Mouse (Mus musculus) heart, embryonic 15.5 days (tissue): Measurements from ENCODE around the gene Dlst. TPM values are rescaled to one million over a fixed set of nuclear protein-coding genes. Genes with fewer than 3 reads are reported as not detected.

Source experiments
- ATAC-seq: fragments of 200-750 bp; cut with Nextera tagmentation; replicated peaks from 2 replicates; pipeline ENCODE4 v1.8.0; 2017; ENCODE audit warnings: low read depth, moderate TSS enrichment; ENCODE audit not compliant: insufficient number of reproducible peaks, insufficient read depth, low FRiP score
- H3K27ac ChIP-seq: fragments of 300-500 bp; sonication (generic); 2 replicates; pipeline ENCODE4 v1.5.1; 2015; ENCODE audit warnings: mild to moderate bottlenecking, inconsistent platforms
- H3K27me3 ChIP-seq: fragments of 300-500 bp; sonication (generic); 2 replicates; pipeline ENCODE4 v1.6.1; 2015; ENCODE audit warnings: inconsistent platforms
- H3K36me3 ChIP-seq: fragments of 300-500 bp; sonication (generic); 2 replicates; pipeline ENCODE4 v1.6.1; 2015; ENCODE audit warnings: mild to moderate bottlenecking, inconsistent platforms
- H3K4me1 ChIP-seq: fragments of 300-500 bp; sonication (generic); replicated peaks from 2 replicates; pipeline ENCODE4 v1.6.1; 2015; ENCODE audit warnings: inconsistent platforms
- H3K4me2 ChIP-seq: fragments of 300-500 bp; sonication (generic); 2 replicates; pipeline ENCODE4 v1.6.1; 2015; ENCODE audit warnings: inconsistent platforms, mild to moderate bottlenecking, moderate library complexity
- H3K4me3 ChIP-seq: fragments of 300-500 bp; sonication (generic); 2 replicates; pipeline ENCODE4 v1.5.1; 2015; ENCODE audit warnings: mild to moderate bottlenecking, inconsistent platforms
- H3K9ac ChIP-seq: fragments of 300-500 bp; sonication (generic); 2 replicates; pipeline ENCODE4 v1.6.1; 2015; ENCODE audit warnings: mild to moderate bottlenecking, inconsistent platforms
- H3K9me3 ChIP-seq: fragments of 300-500 bp; sonication (generic); replicated peaks from 2 replicates; pipeline ENCODE4 v1.6.1; 2016; ENCODE audit warnings: inconsistent platforms
- WGBS: fragments of 180-500 bp; shearing (Covaris S2); methylation state at CpG from one replicate; pipeline ENCODE4 v1.1.7; 2015; ENCODE audit warnings: mixed read lengths; 5-methylcytosine and 5-hydroxymethylcytosine counted together
- polyA plus RNA-seq: library from polyadenylated mRNA; unstranded; fragments of >200 nt; fragmentation: Nextera tagmentation; extraction: Ambion mirVana; gene quantifications from 2 replicates; pipeline ENCODE4 v1.2.1, GENCODE M21; 2015

Gene Dlst
- polyA plus RNA-seq, 1 experiment from 2014 or later = 199 TPM

- Histone ChIP-seq H3K36me3 (no peaks in the 10 kb centered on the region), H3K9me3 (no peaks in the 10 kb centered on the region), H3K4me2 (no peak overlapping the region), H3K27me3 (no peaks in the 10 kb centered on the region), H3K4me3 (no peak overlapping the region), H3K9ac (no peak overlapping the region; the same call in 1 of the 2 replicates), H3K27ac (0 out of 2 replicates have a peak overlapping the region, but pooled peaks have one; percentile 17), H3K4me1 (peaks cover 43% of the 10 kb centered on the region)
- WGBS = 80% methylated on average over 11 of the region's 11 CpGs
- no peak; the same call in 1 of the 2 replicates for ATAC-seq
Measured at GRCm38 (mm10) chr12:85170284-85170947, 59.8 kb downstream of the Dlst start.

GRCm38 (mm10) chr12:85170948-85171307 is 60.3 kb downstream of the Dlst start:
- Histone ChIP-seq H3K4me1 (peaks cover 48% of the 10 kb centered on the region), H3K27me3 (no peaks in the 10 kb centered on the region), H3K9me3 (no peaks in the 10 kb centered on the region), H3K9ac (no peak overlapping the region; the same call in 1 of the 2 replicates), H3K4me2 (no peak overlapping the region), H3K4me3 (no peak overlapping the region), H3K36me3 (no peaks in the 10 kb centered on the region), H3K27ac (no peak overlapping the region)
- WGBS = 70% methylated on average over 3 of the region's 3 CpGs
- no peak for ATAC-seq

GRCm38 (mm10) chr12:85174016-85174415 is 63.4 kb downstream of the Dlst start:
- no peaks in the 10 kb centered on the region for H3K9me3 ChIP-seq
- H3K4me3 ChIP-seq = no peak overlapping the region
- peaks cover 5% of the 10 kb centered on the region for H3K27me3 ChIP-seq
- 62% methylated on average over 7 of the region's 7 CpGs for WGBS
- H3K9ac ChIP-seq = no peak overlapping the region
- peaks cover 69% of the 10 kb centered on the region for H3K4me1 ChIP-seq
- ATAC-seq = no peak
- no peak overlapping the region for H3K27ac ChIP-seq
- H3K4me2 ChIP-seq = no peak overlapping the region
- H3K36me3 ChIP-seq = no peaks in the 10 kb centered on the region

- peak overlapping the region; percentile 74 for H3K4me2 ChIP-seq
- H3K27ac ChIP-seq = peak overlapping the region; percentile 53
- H3K9ac ChIP-seq = peak overlapping the region; percentile 43
- H3K9me3 ChIP-seq = no peaks in the 10 kb centered on the region
- peak overlapping the region; percentile 42 for H3K4me3 ChIP-seq
- H3K27me3 ChIP-seq = peaks cover 5% of the 10 kb centered on the region
- ATAC-seq = peak; percentile 40; the same call in 1 of the 2 replicates
- H3K4me1 ChIP-seq = peaks cover 62% of the 10 kb centered on the region
- H3K36me3 ChIP-seq = no peaks in the 10 kb centered on the region
- 33% methylated on average over 16 of the region's 16 CpGs for WGBS
Measured at GRCm38 (mm10) chr12:85175087-85175675, 64.5 kb downstream of the Dlst start.

GRCm38 (mm10) chr12:85175926-85176845 is 65.6 kb downstream of the Dlst start:
- Histone ChIP-seq H3K36me3 (no peaks in the 10 kb centered on the region), H3K27ac (peak overlapping the region; percentile 53), H3K4me2 (peak overlapping the region; percentile 74), H3K4me1 (peaks cover 54% of the 10 kb centered on the region), H3K27me3 (peaks cover 9% of the 10 kb centered on the region), H3K4me3 (peak overlapping the region; percentile 42), H3K9ac (peak overlapping the region; percentile 43), H3K9me3 (no peaks in the 10 kb centered on the region)
- ATAC-seq = peak; percentile 66
- WGBS = 16% methylated on average over 11 of the region's 11 CpGs

- H3K4me3 ChIP-seq = peak overlapping the region; percentile 42
- peak; percentile 60 for ATAC-seq
- no peaks in the 10 kb centered on the region for H3K36me3 ChIP-seq
- H3K4me1 ChIP-seq = peaks cover 62% of the 10 kb centered on the region
- peak overlapping the region; percentile 74 for H3K4me2 ChIP-seq
- WGBS = 2% methylated on average over 32 of the region's 32 CpGs
- peak overlapping the region; percentile 43 for H3K9ac ChIP-seq
- H3K27ac ChIP-seq = 0 out of 2 replicates have a peak overlapping the region, but pooled peaks have one; percentile 53
- H3K9me3 ChIP-seq = no peaks in the 10 kb centered on the region
- peaks cover 9% of the 10 kb centered on the region for H3K27me3 ChIP-seq
Measured at GRCm38 (mm10) chr12:85176846-85177523, 66.4 kb downstream of the Dlst start.

GRCm38 (mm10) chr12:85177740-85178239 is 67.2 kb downstream of the Dlst start, which contains the start of gene Pgf:
Gene Pgf (minus strand): TSS chr12:85177790.
- H3K4me1 ChIP-seq = peaks cover 62% of the 10 kb centered on the region
- peak within 1 kb of the TSS; percentile 42 for H3K4me3 ChIP-seq
- no peaks in the 10 kb centered on the region for H3K9me3 ChIP-seq
- ATAC-seq = no peak
- peaks cover 9% of the 10 kb centered on the region for H3K27me3 ChIP-seq
- peak within 1 kb of the TSS; percentile 43 for H3K9ac ChIP-seq
- 79% methylated on average over 10 of the region's 10 CpGs for WGBS
- 0 out of 2 replicates have a peak within 1 kb of the TSS, but pooled peaks have one; percentile 53 for H3K27ac ChIP-seq
- H3K4me2 ChIP-seq = peak within 1 kb of the TSS; percentile 74
- no peaks in the 10 kb centered on the region for H3K36me3 ChIP-seq

GRCm38 (mm10) chr12:85178294-85178693 is 67.7 kb downstream of the Dlst start:
- H3K4me3 ChIP-seq = no peak overlapping the region
- 84% methylated on average over 2 of the region's 2 CpGs for WGBS
- no peak overlapping the region for H3K4me2 ChIP-seq
- H3K4me1 ChIP-seq = peaks cover 58% of the 10 kb centered on the region
- no peak for ATAC-seq
- H3K36me3 ChIP-seq = no peaks in the 10 kb centered on the region
- no peaks in the 10 kb centered on the region for H3K9me3 ChIP-seq
- peaks cover 13% of the 10 kb centered on the region for H3K27me3 ChIP-seq
- no peak overlapping the region for H3K9ac ChIP-seq
- no peak overlapping the region for H3K27ac ChIP-seq

- Histone ChIP-seq H3K9ac (no peak overlapping the region), H3K27ac (no peak overlapping the region), H3K9me3 (no peaks in the 10 kb centered on the region), H3K27me3 (peaks cover 13% of the 10 kb centered on the region), H3K4me2 (peak overlapping the region; percentile 34), H3K4me1 (peaks cover 42% of the 10 kb centered on the region), H3K36me3 (no peaks in the 10 kb centered on the region), H3K4me3 (no peak overlapping the region)
- ATAC-seq = no peak
- WGBS = 17% methylated on average over 16 of the region's 17 CpGs
Measured at GRCm38 (mm10) chr12:85181475-85182344, 71.1 kb downstream of the Dlst start.

GRCm38 (mm10) chr12:85182345-85182643 is 71.7 kb downstream of the Dlst start:
- Histone ChIP-seq H3K27ac (no peak overlapping the region), H3K27me3 (peaks cover 13% of the 10 kb centered on the region), H3K4me1 (peaks cover 36% of the 10 kb centered on the region), H3K4me2 (peak overlapping the region; percentile 34), H3K9ac (no peak overlapping the region), H3K36me3 (no peaks in the 10 kb centered on the region), H3K4me3 (no peak overlapping the region), H3K9me3 (no peaks in the 10 kb centered on the region)
- WGBS = 31% methylated on average over 8 of the region's 8 CpGs
- ATAC-seq = no peak
